Mouse (Mus musculus): ENCODE measurements around the gene Slc35f3. TPM values are rescaled to one million over a fixed set of nuclear protein-coding genes. Genes with fewer than 3 reads are reported as not detected.
A peak's percentile ranks its signal among the peaks of the same experiment; 100 is the strongest.

Slc35f3 gene
- polyA plus RNA-seq (2015; fragmentation: Nextera tagmentation; extraction: Ambion mirVana) = 1.4 and 1.5 TPM in 2 replicates

GRCm38 (mm10) chr8:126298296-126299093, at the start of gene Slc35f3:
Gene Slc35f3, plus strand, starts transcription at chr8:126298558.
- Histone ChIP-seq H3K4me2 (peak within 1 kb of the TSS; percentile 92), H3K27ac (no peak within 1 kb of the TSS), H3K9me3 (no peaks in the 10 kb centered on the region), H3K4me3 (replicated peaks) (peak within 1 kb of the TSS; percentile 48), H3K9ac (peak within 1 kb of the TSS; percentile 32; the same call in 1 of the 2 replicates), H3K4me1 (peaks cover 8% of the 10 kb centered on the region; the same call in 1 of the 2 replicates), H3K36me3 (no peaks in the 10 kb centered on the region), H3K27me3 (replicated peaks) (peaks cover 26% of the 10 kb centered on the region)
- ATAC-seq (ENCODE audit: insufficient read depth, low FRiP score, low read depth) = peak; percentile 68; the same call in 1 of the 2 replicates
- WGBS = 1% methylated on average over 71 of the region's 72 CpGs

- Histone ChIP-seq H3K4me1 (no peaks in the 10 kb centered on the region), H3K27ac (no peak overlapping the region), H3K4me3 (replicated peaks) (no peak overlapping the region), H3K27me3 (replicated peaks) (no peaks in the 10 kb centered on the region), H3K4me2 (no peak overlapping the region), H3K36me3 (no peaks in the 10 kb centered on the region), H3K9ac (no peak overlapping the region), H3K9me3 (no peaks in the 10 kb centered on the region)
- 74% methylated on average over 4 of the region's 4 CpGs for WGBS
- no peak for ATAC-seq (ENCODE audit: insufficient read depth, low FRiP score, low read depth)
Measured at GRCm38 (mm10) chr8:126250486-126250885, 47.9 kb upstream of the Slc35f3 start.

- Histone ChIP-seq H3K4me3 (replicated peaks) (no peak overlapping the region), H3K9me3 (no peaks in the 10 kb centered on the region), H3K27me3 (replicated peaks) (0 out of 2 replicates have a peak, but pooled peaks cover 3% of the 10 kb centered on the region), H3K36me3 (no peaks in the 10 kb centered on the region), H3K4me1 (no peaks in the 10 kb centered on the region), H3K4me2 (no peak overlapping the region), H3K27ac (no peak overlapping the region), H3K9ac (no peak overlapping the region)
- ATAC-seq (ENCODE audit: insufficient read depth, low FRiP score, low read depth) = no peak
- 47% methylated on average over 9 of the region's 9 CpGs for WGBS
Measured at GRCm38 (mm10) chr8:126256585-126257391, 41.6 kb upstream of the Slc35f3 start.

GRCm38 (mm10) chr8:126257392-126257681, 41.0 kb upstream of the Slc35f3 start:
- H3K4me2 ChIP-seq = no peak overlapping the region
- H3K27ac ChIP-seq = no peak overlapping the region
- H3K4me1 ChIP-seq = no peaks in the 10 kb centered on the region
- H3K9ac ChIP-seq = no peak overlapping the region
- 0 out of 2 replicates have a peak, but pooled peaks cover 3% of the 10 kb centered on the region for H3K27me3 ChIP-seq (replicated peaks)
- 66% methylated on average over 8 of the region's 8 CpGs for WGBS
- no peaks in the 10 kb centered on the region for H3K9me3 ChIP-seq
- ATAC-seq (ENCODE audit: insufficient read depth, low FRiP score, low read depth) = no peak
- no peak overlapping the region for H3K4me3 ChIP-seq (replicated peaks)
- no peaks in the 10 kb centered on the region for H3K36me3 ChIP-seq

GRCm38 (mm10) chr8:126258175-126258781, 40.1 kb upstream of the Slc35f3 start:
- no peak overlapping the region for H3K27ac ChIP-seq
- 6% methylated on average over 15 of the region's 15 CpGs for WGBS
- no peak for ATAC-seq (ENCODE audit: insufficient read depth, low FRiP score, low read depth)
- H3K36me3 ChIP-seq = no peaks in the 10 kb centered on the region
- H3K4me2 ChIP-seq = peak overlapping the region; percentile 35
- no peak overlapping the region for H3K4me3 ChIP-seq (replicated peaks)
- H3K4me1 ChIP-seq = no peaks in the 10 kb centered on the region
- H3K27me3 ChIP-seq (replicated peaks) = 0 out of 2 replicates have a peak, but pooled peaks cover 3% of the 10 kb centered on the region
- H3K9me3 ChIP-seq = no peaks in the 10 kb centered on the region
- H3K9ac ChIP-seq = no peak overlapping the region

GRCm38 (mm10) chr8:126265186-126265585, 33.2 kb upstream of the Slc35f3 start:
- Histone ChIP-seq H3K4me1 (no peaks in the 10 kb centered on the region), H3K36me3 (no peaks in the 10 kb centered on the region), H3K27me3 (replicated peaks) (no peaks in the 10 kb centered on the region), H3K9ac (no peak overlapping the region), H3K4me3 (replicated peaks) (no peak overlapping the region), H3K4me2 (no peak overlapping the region), H3K27ac (no peak overlapping the region), H3K9me3 (no peaks in the 10 kb centered on the region)
- 52% methylated on average over 1 of the region's 1 CpGs for WGBS
- ATAC-seq (ENCODE audit: insufficient read depth, low FRiP score, low read depth) = no peak

- Histone ChIP-seq H3K27me3 (replicated peaks) (no peaks in the 10 kb centered on the region), H3K27ac (no peak overlapping the region), H3K9me3 (no peaks in the 10 kb centered on the region), H3K4me2 (no peak overlapping the region), H3K4me3 (replicated peaks) (no peak overlapping the region), H3K36me3 (no peaks in the 10 kb centered on the region), H3K9ac (no peak overlapping the region), H3K4me1 (no peaks in the 10 kb centered on the region)
- WGBS = 22% methylated on average over 8 of the region's 8 CpGs
- no peak for ATAC-seq (ENCODE audit: insufficient read depth, low FRiP score, low read depth)
Measured at GRCm38 (mm10) chr8:126267118-126267517, 31.2 kb upstream of the Slc35f3 start.

GRCm38 (mm10) chr8:126269733-126270132, 28.6 kb upstream of the Slc35f3 start:
- 36% methylated on average over 6 of the region's 6 CpGs for WGBS
- H3K27me3 ChIP-seq (replicated peaks) = no peaks in the 10 kb centered on the region
- H3K9me3 ChIP-seq = no peaks in the 10 kb centered on the region
- no peak for ATAC-seq (ENCODE audit: insufficient read depth, low FRiP score, low read depth)
- no peak overlapping the region for H3K27ac ChIP-seq
- H3K4me1 ChIP-seq = no peaks in the 10 kb centered on the region
- no peak overlapping the region for H3K9ac ChIP-seq
- no peaks in the 10 kb centered on the region for H3K36me3 ChIP-seq
- no peak overlapping the region for H3K4me2 ChIP-seq
- H3K4me3 ChIP-seq (replicated peaks) = no peak overlapping the region

- Histone ChIP-seq H3K36me3 (no peaks in the 10 kb centered on the region), H3K4me2 (no peak overlapping the region), H3K27ac (no peak overlapping the region), H3K4me1 (no peaks in the 10 kb centered on the region), H3K9me3 (no peaks in the 10 kb centered on the region), H3K9ac (no peak overlapping the region), H3K4me3 (replicated peaks) (no peak overlapping the region), H3K27me3 (replicated peaks) (no peaks in the 10 kb centered on the region)
- ATAC-seq (ENCODE audit: insufficient read depth, low FRiP score, low read depth) = no peak
- WGBS = 94% methylated on average over 2 of the region's 2 CpGs
Measured at GRCm38 (mm10) chr8:126272445-126272844, 25.9 kb upstream of the Slc35f3 start.

GRCm38 (mm10) chr8:126273066-126273465, 25.3 kb upstream of the Slc35f3 start:
- Histone ChIP-seq H3K9me3 (no peaks in the 10 kb centered on the region), H3K9ac (no peak overlapping the region), H3K27me3 (replicated peaks) (no peaks in the 10 kb centered on the region), H3K27ac (no peak overlapping the region), H3K4me3 (replicated peaks) (no peak overlapping the region), H3K4me1 (no peaks in the 10 kb centered on the region), H3K4me2 (no peak overlapping the region), H3K36me3 (no peaks in the 10 kb centered on the region)
- 59% methylated on average over 4 of the region's 4 CpGs for whole genome bisulfite sequencing
- no peak for ATAC-seq (ENCODE audit: insufficient read depth, low FRiP score, low read depth)

- Histone ChIP-seq H3K9ac (no peak overlapping the region), H3K27ac (no peak overlapping the region), H3K4me2 (no peak overlapping the region), H3K27me3 (replicated peaks) (no peaks in the 10 kb centered on the region), H3K4me1 (no peaks in the 10 kb centered on the region), H3K9me3 (no peaks in the 10 kb centered on the region), H3K4me3 (replicated peaks) (no peak overlapping the region), H3K36me3 (no peaks in the 10 kb centered on the region)
- WGBS = 56% methylated on average over 4 of the region's 4 CpGs
- ATAC-seq (ENCODE audit: insufficient read depth, low FRiP score, low read depth) = no peak
Measured at GRCm38 (mm10) chr8:126274866-126275360, 23.4 kb upstream of the Slc35f3 start.

GRCm38 (mm10) chr8:126275886-126276285, 22.5 kb upstream of the Slc35f3 start:
- Histone ChIP-seq H3K27me3 (replicated peaks) (no peaks in the 10 kb centered on the region), H3K4me1 (no peaks in the 10 kb centered on the region), H3K27ac (no peak overlapping the region), H3K4me2 (no peak overlapping the region), H3K9ac (no peak overlapping the region), H3K9me3 (no peaks in the 10 kb centered on the region), H3K4me3 (replicated peaks) (no peak overlapping the region), H3K36me3 (no peaks in the 10 kb centered on the region)
- no peak for ATAC-seq (ENCODE audit: insufficient read depth, low FRiP score, low read depth)
- WGBS = 62% methylated on average over 4 of the region's 4 CpGs
